Comparison of ENCODE assay signal across 18 mouse cellular contexts in genomic region chrX:105901611-105902010, GRCm38 (mm10).
"Had no signal": no experiment of that assay in that cellular context is flagged by ENCODE, and none has a peak within 500 bp of the region (broad histone marks: within the 10 kb centered on the region; RNA-seq: fewer than 3 reads in every experiment).

No protein-coding gene starts in this region.

- H3K4me2 ChIP-seq: lung, embryonic 14.5 days; midbrain, embryonic 12.5 days; neural tube, embryonic 13.5 days; neural tube, embryonic 15.5 days had no signal

- H3K36me3 ChIP-seq: midbrain, embryonic 12.5 days; neural tube, embryonic 13.5 days; neural tube, embryonic 15.5 days had no signal

- DNase-seq: lung, embryonic 14.5 days; lung, postnatal 10 days; lung, postnatal 4 days; midbrain, embryonic 14.5 days; retina, postnatal 1 day; right cerebral cortex, adult 18-20 months; right cerebral cortex, postnatal 25 days; right cerebral cortex, postnatal 4 days; spleen, adult 18-20 months; thymus, adult 18-20 months; thymus, postnatal 14 days; thymus, postnatal 36 days had no signal

- H3K9ac ChIP-seq: lung, embryonic 14.5 days; midbrain, embryonic 12.5 days; neural tube, embryonic 13.5 days; neural tube, embryonic 15.5 days had no signal

- H3K4me1 ChIP-seq: midbrain, embryonic 10.5 days; midbrain, embryonic 12.5 days; neural tube, embryonic 13.5 days; neural tube, embryonic 15.5 days had no signal

- H3K27me3 ChIP-seq: midbrain, embryonic 12.5 days; neural tube, embryonic 13.5 days; neural tube, embryonic 15.5 days had no signal

- H3K27ac ChIP-seq: midbrain, embryonic 10.5 days; midbrain, embryonic 12.5 days; neural tube, embryonic 13.5 days; neural tube, embryonic 15.5 days had no signal

- H3K4me3 ChIP-seq: midbrain, embryonic 10.5 days; midbrain, embryonic 12.5 days; myocyte; neural tube, embryonic 13.5 days; neural tube, embryonic 15.5 days had no signal

- ATAC-seq: midbrain, embryonic 16.5 days had no signal

- H3K9me3 ChIP-seq: midbrain, embryonic 10.5 days; midbrain, embryonic 12.5 days; neural tube, embryonic 13.5 days; neural tube, embryonic 15.5 days had no signal
